8 mouse cellular contexts compared by ENCODE assay signal in the genomic region with DNA sequence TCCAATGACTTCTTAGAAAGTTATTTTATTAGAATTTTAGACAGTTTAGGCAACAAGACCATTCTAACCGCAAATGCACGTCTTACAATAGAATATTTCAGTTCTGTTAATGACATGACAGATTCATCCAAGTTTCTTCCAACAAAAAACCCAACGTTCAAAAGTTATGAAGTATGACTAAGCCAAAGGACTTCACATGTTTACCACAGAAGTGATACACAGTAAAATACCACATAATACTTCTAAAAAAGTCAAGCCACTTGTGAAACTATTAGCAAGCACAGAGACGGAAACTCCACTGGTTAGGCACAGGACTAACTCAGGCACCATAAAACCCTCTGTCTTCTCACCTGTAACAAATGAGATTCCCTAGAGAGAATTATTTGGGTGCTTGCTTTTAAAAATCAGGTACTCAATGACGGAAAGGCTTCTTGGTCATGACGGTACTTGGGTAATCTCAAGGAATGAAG. TPM values are rescaled to one million over a fixed set of nuclear protein-coding genes. Genes with fewer than 3 reads are reported as not detected.
DNase-seq lines count a peak whose midpoint lies in the region; ATAC-seq and TF ChIP-seq lines count a peak whose summit lies in the region.

No protein-coding gene starts in this region.

- WGBS in forebrain, embryonic 15.5 days = 63% methylated on average over 6 of the region's 6 CpGs
- WGBS in liver, embryonic 14.5 days (ENCODE audit: insufficient replicate concordance) = 56% methylated on average over 6 of the region's 6 CpGs

- TF ChIP-seq CTCF in C2C12 (IDR thresholded peaks at IDR 0.05; ENCODE audit: control insufficient read depth, insufficient read depth, insufficient read length) = no peak
- TF ChIP-seq CTCF in liver, embryonic 14.5 days (IDR thresholded peaks at IDR 0.05; ENCODE audit: low read depth) = no peak

- no peak for ATAC-seq in forebrain, embryonic 15.5 days (replicated peaks)
- no peak for ATAC-seq in liver, embryonic 14.5 days (ENCODE audit: insufficient read depth)

- peaks cover 13% of the 10 kb centered on the region for H3K4me1 ChIP-seq in forebrain, embryonic 15.5 days
- peaks cover 9 to 12% of the 10 kb centered on the region in 2 experiments for H3K4me1 ChIP-seq in liver, embryonic 14.5 days (replicated peaks; ENCODE audit: control insufficient read depth in 2 of 2, insufficient read depth in 2 of 2, low read length in 1 of 2)

- H3K9me3 ChIP-seq in forebrain, embryonic 15.5 days = no peaks in the 10 kb centered on the region
- no peaks in the 10 kb centered on the region for H3K9me3 ChIP-seq in liver, embryonic 14.5 days (ENCODE audit: control insufficient read depth, low read length)

- peak; percentile 67 for DNase-seq in 3T3-L1 (ENCODE audit: low read depth, low spot score)
- no peak for DNase-seq in liver, embryonic 14.5 days (ENCODE audit: low read depth in 3 of 3, low spot score in 3 of 3)
- DNase-seq in frontal cortex, postnatal 25 days (ENCODE audit: low spot score in 2 of 2) = no peak
- DNase-seq in gastrocnemius, postnatal 10 days = no peak
- no peak for DNase-seq in testis, postnatal 10 days (ENCODE audit: low spot score)
- DNase-seq in thymus, postnatal 14 days = no peak

- peaks cover 45% of the 10 kb centered on the region for H3K79me2 ChIP-seq in C2C12 (ENCODE audit: control insufficient read depth, insufficient read depth)

- peaks cover 63% of the 10 kb centered on the region for H3K36me3 ChIP-seq in C2C12 (ENCODE audit: control insufficient read depth, insufficient read depth)
- peaks cover 19% of the 10 kb centered on the region for H3K36me3 ChIP-seq in forebrain, embryonic 15.5 days
- peaks cover 27% of the 10 kb centered on the region for H3K36me3 ChIP-seq in liver, embryonic 14.5 days (replicated peaks; ENCODE audit: control insufficient read depth, insufficient read depth, low read depth)

- H3ac ChIP-seq in C2C12 (ENCODE audit: control insufficient read depth, insufficient read length, low read depth) = no peak overlapping the region

- peak overlapping the region; percentile 81; the same call in 1 of the 2 replicates for H3K9ac ChIP-seq in forebrain, embryonic 15.5 days (replicated peaks)
- H3K9ac ChIP-seq in liver, embryonic 14.5 days (replicated peaks) = peak overlapping the region; percentile 92

- H3K4me2 ChIP-seq in forebrain, embryonic 15.5 days (replicated peaks) = peak overlapping the region; percentile 66
- H3K4me2 ChIP-seq in liver, embryonic 14.5 days (ENCODE audit: low read depth) = peak overlapping the region; percentile 84

- no peaks in the 10 kb centered on the region for H3K27me3 ChIP-seq in C2C12 (ENCODE audit: control insufficient read depth, insufficient read depth, insufficient read length)
- H3K27me3 ChIP-seq in forebrain, embryonic 15.5 days = no peaks in the 10 kb centered on the region
- no peaks in the 10 kb centered on the region for H3K27me3 ChIP-seq in liver, embryonic 14.5 days (ENCODE audit: control insufficient read depth, insufficient read depth, low read length)

- no peak for TF ChIP-seq EP300 in liver, embryonic 14.5 days (IDR thresholded peaks at IDR 0.05; ENCODE audit: low read depth)

- H3K4me3 ChIP-seq in C2C12 (ENCODE audit: insufficient read depth, poor library complexity, severe bottlenecking) = peak overlapping the region; percentile 86
- peak overlapping the region; percentile 77 for H3K4me3 ChIP-seq in forebrain, embryonic 15.5 days
- H3K4me3 ChIP-seq in liver, embryonic 14.5 days (ENCODE audit: insufficient read depth in 1 of 2, low read depth in 2 of 2, low read length in 2 of 2) = peak overlapping the region; percentile 75 to 98

- peak overlapping the region; percentile 58; the same call in 1 of the 2 replicates for H3K27ac ChIP-seq in forebrain, embryonic 15.5 days (replicated peaks)
- H3K27ac ChIP-seq in liver, embryonic 14.5 days = no peak overlapping the region

- H3K79me3 ChIP-seq in C2C12 (ENCODE audit: low read depth) = peaks cover 39% of the 10 kb centered on the region

TF ChIP-seq in C2C12, 6 proteins besides CTCF, POLR2A, EP300 and RAD21:
- TF ChIP-seq MYOG (IDR thresholded peaks at IDR 0.05; ENCODE audit: control insufficient read depth, extremely low read depth, insufficient read length) (no peak), MYOD1 (IDR thresholded peaks at IDR 0.05; ENCODE audit: control insufficient read depth, insufficient read length, low read depth) (no peak), USF1 (IDR thresholded peaks at IDR 0.05; ENCODE audit: low read depth) (no peak), CEBPB (IDR thresholded peaks at IDR 0.05; ENCODE audit: low read depth) (no peak), FOSL1 (IDR thresholded peaks at IDR 0.05; ENCODE audit: insufficient read depth, low read length, poor library complexity, severe bottlenecking) (no peak), MAX (IDR thresholded peaks at IDR 0.05) (no peak)
TF ChIP-seq in C2C12: peak in this region for 0.

RNA-seq across cellular contexts. Expression of gene Tbk1, which starts 0.8 kb away (rescaled TPM):
- 10.7 TPM for polyA plus RNA-seq in C2C12 (2012; fragmentation: generic; extraction: Trizol)
- 35.0 and 36.3 TPM in 2 replicates for polyA plus RNA-seq in forebrain, embryonic 15.5 days (2015; fragmentation: Nextera tagmentation; extraction: Ambion mirVana)
- 6.6 and 13.6 TPM in 2 replicates for polyA plus RNA-seq in liver, embryonic 14.5 days (2012; rRNA removed)
- polyA plus RNA-seq in liver, embryonic 14.5 days (2014; fragmentation: Nextera tagmentation; extraction: Ambion mirVana) = 17.1 and 18.0 TPM in 2 replicates
- 10 to 100 TPM; 14.6 to 20.7 TPM for total RNA-seq in gastrocnemius, postnatal 10 days (2021)

RNA-seq across cellular contexts. Expression of gene Xpot, which starts 38.7 kb away (rescaled TPM):
- polyA plus RNA-seq in C2C12 (2012; fragmentation: generic; extraction: Trizol) = 50.6 TPM
- polyA plus RNA-seq in forebrain, embryonic 15.5 days (2015; fragmentation: Nextera tagmentation; extraction: Ambion mirVana) = 37.6 and 38.7 TPM in 2 replicates
- 40.3 and 47.4 TPM in 2 replicates for polyA plus RNA-seq in liver, embryonic 14.5 days (2012; rRNA removed)
- polyA plus RNA-seq in liver, embryonic 14.5 days (2014; fragmentation: Nextera tagmentation; extraction: Ambion mirVana) = 26.2 and 31.4 TPM in 2 replicates
- 10 to 100 TPM; 29.4 to 38.0 TPM for total RNA-seq in gastrocnemius, postnatal 10 days (2021)

RNA-seq across cellular contexts. Expression of gene D930020B18Rik, which starts 54.0 kb away (rescaled TPM):
- not detected for polyA plus RNA-seq in C2C12 (2012; fragmentation: generic; extraction: Trizol)
- polyA plus RNA-seq in forebrain, embryonic 15.5 days (2015; fragmentation: Nextera tagmentation; extraction: Ambion mirVana) = 0.10 and 0.19 TPM in 2 replicates
- polyA plus RNA-seq in liver, embryonic 14.5 days (2012; rRNA removed) = not detected in 2 replicates
- 0.04 TPM in 1 of 2 replicates, not detected in the other for polyA plus RNA-seq in liver, embryonic 14.5 days (2014; fragmentation: Nextera tagmentation; extraction: Ambion mirVana)
- not detected for total RNA-seq in gastrocnemius, postnatal 10 days (2021)
